Mouse (Mus musculus) kidney, embryonic 15.5 days (tissue): ENCODE results near the gene Pgm3. TPM values are rescaled to one million over a fixed set of nuclear protein-coding genes. Genes with fewer than 3 reads are reported as not detected.

ENCODE experiments used
- polyA plus RNA-seq: library from polyadenylated mRNA; unstranded; fragments of >200 nt; fragmentation: Nextera tagmentation; extraction: Ambion mirVana; gene quantifications from 2 replicates; pipeline ENCODE4 v1.2.1, GENCODE M21; 2015

Pgm3 gene
- polyA plus RNA-seq, 1 experiment from 2014 or later, result 40.6 TPM

Other genes starting within 250 kb of the Pgm3 start
- gene Ube2cbp, start 106.9 kb downstream of the Pgm3 start, polyA plus RNA-seq, result 8.8 and 9.0 TPM in 2 replicates
- 9.9 and 13.0 TPM in 2 replicates for gene Dop1a, start 104.7 kb downstream of the Pgm3 start, polyA plus RNA-seq
- 4.1 and 4.3 TPM in 2 replicates for gene Rwdd2a, start 149 bp upstream of the Pgm3 start, polyA plus RNA-seq
- gene Me1, start 124.1 kb upstream of the Pgm3 start, polyA plus RNA-seq, result 12.7 and 17.3 TPM in 2 replicates
- gene Prss35, start 171.8 kb upstream of the Pgm3 start, polyA plus RNA-seq, result 9.7 and 12.2 TPM in 2 replicates